Mouse (Mus musculus): ENCODE results near the gene Rad9a. TPM values are rescaled to one million over a fixed set of nuclear protein-coding genes. Genes with fewer than 3 reads are reported as not detected.

The Rad9a gene
- polyA plus RNA-seq (2015; fragmentation: Nextera tagmentation; extraction: Ambion mirVana), result 10.2 and 10.8 TPM in 2 replicates

DNA sequence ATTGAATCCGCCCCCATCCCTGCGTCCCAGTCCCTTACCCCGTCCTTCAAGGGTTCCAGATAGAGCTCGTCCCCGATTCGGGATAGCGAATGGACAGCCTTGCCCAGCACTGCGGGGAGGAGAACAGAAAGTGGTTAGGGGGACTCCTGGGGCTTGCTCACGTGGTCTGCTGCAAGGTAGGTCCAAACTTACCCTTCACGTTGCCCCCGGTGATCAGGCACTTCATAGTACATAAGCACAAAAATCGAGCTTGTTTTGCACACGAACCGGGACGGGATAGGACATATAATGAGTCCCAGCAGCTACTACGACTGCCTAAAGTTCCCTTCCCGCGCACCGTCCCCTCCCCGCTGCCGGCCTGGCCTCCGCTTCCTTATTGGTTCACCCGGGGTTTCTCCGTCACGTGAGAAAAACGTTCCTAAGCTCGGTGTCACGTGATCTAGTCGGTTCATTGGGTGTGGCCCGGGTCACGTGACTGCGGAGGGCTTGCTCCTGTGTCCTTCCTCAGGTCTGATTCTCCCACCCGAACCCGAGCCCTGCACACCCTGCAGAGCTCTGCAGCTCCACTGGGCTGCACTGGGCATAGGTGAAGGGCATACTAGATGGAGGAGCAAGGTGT, at the start of gene Rad9a:
Gene Rad9a, minus strand, starts transcription at position 372 of the 619 bp plus-strand sequence.

DNA sequence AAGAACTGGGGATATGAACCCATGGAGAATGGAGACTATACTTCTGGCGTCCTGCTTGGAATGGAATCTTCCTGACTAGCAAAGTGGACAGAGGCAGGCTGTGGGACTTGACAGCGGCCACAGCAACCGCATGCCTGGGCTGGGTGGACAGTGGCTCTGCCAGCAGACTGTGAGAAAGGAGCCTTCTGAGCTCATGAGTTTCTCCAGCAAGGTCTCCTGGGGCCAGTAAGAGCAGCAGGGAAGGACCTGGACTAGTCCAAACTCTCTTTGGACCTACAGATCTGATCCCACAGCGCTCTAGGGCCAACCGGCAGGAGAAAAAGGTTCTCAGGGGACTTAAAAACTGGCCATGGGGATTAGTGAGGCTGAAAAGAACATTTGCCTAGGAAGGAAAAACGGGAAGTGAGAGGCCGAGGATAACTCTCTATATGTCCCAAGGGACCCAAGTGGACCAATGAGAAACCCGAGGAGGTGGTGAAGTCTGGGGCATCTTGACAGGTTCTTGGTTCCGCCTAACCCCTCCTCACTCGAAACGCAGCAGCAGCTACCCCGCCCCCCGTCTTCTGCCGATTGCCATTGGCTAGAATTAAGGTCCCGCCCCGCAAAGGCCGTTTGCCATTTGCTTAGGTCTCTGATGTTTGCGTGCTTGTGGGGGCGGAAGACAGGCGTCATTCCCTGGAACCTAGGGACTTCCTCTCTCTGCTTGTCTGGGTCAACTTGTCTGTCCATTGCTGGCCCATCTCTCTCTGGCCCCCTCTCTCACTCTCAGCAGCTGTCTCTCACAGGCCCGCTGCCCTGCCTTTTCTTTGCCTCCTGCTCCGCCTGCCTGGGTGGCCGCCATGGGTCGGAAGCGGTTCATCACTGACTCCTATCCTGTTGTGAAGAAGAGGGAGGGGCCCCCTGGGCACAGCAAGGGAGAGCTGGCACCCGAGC, 30.1 kb upstream of the Rad9a start, which contains the start of gene Pold4:
Gene Pold4, plus strand, starts transcription at position 647 of the 933 bp plus-strand sequence.

DNA sequence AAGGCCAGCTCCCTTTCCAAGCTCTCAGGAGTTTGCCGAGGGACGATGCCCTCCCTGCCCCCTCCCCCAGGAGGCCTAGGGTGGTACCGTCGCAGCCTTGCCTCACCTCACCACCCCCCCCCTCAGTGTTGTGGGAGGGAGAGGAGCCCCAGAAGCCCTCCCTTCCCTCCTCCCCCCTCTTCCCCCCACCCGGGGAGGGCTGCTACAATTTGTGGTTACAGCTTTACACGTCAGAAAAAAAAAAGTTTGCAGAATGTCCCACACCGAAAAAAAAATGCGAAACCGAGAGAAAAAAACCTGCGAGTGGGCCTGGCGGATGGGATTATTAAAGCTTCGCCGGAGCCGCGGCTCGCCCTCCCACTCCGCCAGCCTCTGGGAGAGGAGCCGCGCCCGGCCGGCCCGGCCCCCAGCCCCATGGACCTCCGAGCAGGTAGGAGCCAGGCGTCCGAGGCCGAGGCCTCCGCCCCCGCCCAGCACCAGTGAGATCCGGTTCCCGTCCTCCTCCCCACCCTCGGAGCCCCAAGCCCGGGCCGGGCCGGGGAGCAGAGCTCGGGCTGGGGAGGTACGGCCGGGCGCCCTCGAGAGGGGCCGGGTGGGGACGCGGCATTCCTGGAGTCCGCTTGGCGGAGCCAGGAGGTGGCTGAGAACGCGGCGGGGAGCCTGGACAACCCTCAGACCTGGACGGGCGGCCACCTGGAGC, 12.8 kb upstream of the Rad9a start, which contains the start of the genes Clcf1 and AC109138.7:
Gene Clcf1, plus strand, starts transcription at position 168 of the 700 bp plus-strand sequence.
Gene AC109138.7, plus strand, starts transcription at position 287 of the 700 bp plus-strand sequence.

DNA sequence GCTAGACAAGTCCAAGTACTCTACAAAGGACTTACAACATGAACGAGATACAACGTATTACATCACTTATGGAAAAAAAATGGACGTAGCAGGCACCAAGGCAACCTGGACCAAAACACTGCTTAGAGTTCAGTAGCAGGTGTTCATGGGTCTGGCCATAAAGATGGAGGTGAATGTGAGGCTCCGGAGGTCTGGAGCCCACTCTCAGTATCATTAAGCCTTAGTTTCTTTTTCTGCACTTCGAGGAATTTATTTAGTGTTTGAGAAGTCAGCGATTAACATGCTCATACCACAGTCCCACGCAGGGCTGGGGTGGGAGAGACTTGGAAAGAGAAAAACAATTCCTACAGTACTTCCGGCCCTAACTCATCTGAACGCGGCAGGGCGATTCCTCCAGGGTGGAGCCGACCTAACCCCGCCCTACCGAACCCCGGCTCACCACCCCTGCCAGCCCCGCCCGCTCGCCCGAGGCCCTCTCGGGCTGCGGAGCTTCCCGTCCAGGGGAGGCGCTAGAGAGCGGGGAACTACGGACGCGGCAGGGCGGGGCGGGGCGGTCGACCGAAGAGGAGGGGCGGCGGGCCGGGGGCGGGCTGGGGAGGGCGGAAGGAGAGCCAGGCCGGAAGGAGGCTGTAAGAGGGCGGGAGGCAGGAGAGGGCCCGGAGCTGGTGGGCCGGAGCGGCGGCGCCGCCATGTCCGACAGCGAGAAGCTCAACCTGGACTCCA, 9.8 kb downstream of the Rad9a start, which contains the start of gene Ppp1ca:
Gene Ppp1ca, plus strand, starts transcription at position 538 of the 723 bp plus-strand sequence.

DNA sequence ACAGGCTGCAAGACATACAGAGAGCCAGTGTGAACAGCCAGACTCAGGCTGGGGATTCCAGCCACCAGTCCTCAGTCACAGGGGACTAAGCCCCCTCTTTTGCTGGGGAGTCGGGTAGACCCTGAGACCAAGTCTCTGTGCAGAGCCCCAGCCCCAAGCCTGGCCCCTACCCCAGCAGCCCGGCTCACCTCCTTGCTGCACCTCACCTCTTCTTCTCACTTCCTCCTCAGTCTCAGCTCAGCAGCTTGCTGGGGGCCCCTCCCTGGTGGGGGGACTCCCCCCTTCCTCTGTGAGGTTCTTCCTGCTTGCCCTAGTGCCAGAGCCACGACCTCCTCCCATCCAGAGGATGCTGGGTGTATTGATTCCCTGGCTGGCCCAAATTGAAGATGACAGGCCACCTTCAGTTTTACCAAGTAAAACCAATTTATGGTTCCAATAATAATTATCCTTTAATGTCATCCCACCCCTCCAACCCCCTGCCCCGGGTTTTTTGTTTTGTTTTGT, 10.6 kb downstream of the Rad9a start, which contains the start of gene Tbc1d10c:
Gene Tbc1d10c, minus strand, starts transcription at position 454 of the 504 bp plus-strand sequence.

DNA sequence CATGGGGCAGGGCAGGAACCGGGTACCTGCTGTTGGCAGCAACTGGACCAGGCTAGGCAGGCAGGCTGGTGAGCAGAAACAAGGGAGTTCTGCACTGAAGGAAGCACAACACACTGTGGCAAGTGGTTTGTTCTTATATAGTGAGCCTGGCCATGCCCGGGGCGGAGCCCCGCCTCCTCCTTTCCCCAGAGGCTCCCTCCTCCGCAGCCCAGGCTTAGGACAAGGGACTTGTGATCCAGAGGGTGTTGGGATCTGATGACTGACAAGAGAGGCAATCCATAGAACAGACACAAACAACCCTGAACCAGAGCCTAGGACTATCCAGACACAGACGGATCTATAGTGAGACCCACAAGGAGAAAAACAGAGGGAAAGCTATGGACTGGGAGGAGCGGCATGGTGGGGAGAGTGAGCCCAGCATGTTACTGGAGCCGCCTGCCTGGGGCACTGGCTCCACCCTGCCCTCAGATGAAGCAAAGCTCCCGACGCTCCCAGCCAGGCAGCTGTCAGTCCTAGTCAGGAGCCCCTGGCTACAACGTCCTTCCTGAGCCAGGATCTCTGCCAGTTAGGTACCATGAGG, 26.0 kb downstream of the Rad9a start, which contains the start of gene Carns1:
Gene Carns1, minus strand, starts transcription at position 112 of the 580 bp plus-strand sequence.

DNA sequence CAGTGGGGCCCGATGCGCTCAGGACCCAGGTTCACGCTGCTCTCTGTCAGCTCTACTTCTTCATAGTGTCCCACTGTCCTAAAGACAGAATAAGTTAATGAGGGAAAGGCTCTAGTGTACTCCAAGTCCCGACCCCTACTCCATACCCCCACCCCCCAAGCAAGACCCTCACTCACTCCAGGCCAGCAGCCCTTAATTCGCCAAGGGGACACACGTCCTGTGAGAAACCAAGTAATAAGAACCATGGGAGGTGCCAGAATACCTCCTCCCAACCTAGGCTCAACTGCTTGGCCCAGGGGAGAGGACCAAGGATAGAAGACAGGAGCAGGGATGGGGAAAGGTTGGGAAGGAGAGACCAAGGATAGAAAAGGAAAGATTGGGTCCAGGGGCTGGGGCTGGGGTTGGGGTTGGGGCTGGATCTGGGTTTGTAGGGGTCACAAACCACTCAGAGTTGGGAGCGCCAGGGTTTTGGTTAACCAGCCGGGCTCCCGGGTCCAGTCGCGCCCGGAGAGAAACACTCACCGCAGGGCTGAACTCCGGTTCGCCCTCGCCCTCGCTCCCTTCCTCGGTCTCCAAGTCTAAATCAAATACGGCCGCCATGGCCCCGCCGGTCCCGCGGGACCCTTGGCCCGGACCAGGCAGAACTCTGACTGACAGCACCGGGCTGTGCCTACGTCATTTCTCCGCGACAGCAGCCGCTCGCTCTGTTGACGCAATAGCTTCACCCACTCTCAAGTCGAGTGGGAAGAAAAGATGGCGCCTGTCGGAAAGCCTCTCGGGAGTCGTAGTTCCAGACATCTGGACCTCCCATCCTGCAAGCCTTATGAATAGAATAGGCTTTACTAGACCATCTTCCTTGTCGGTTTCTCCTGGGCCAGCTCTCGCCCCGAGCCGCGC, 38.6 kb downstream of the Rad9a start, which contains the start of gene Rps6kb2:
Gene Rps6kb2, minus strand, starts transcription at position 709 of the 897 bp plus-strand sequence.

DNA sequence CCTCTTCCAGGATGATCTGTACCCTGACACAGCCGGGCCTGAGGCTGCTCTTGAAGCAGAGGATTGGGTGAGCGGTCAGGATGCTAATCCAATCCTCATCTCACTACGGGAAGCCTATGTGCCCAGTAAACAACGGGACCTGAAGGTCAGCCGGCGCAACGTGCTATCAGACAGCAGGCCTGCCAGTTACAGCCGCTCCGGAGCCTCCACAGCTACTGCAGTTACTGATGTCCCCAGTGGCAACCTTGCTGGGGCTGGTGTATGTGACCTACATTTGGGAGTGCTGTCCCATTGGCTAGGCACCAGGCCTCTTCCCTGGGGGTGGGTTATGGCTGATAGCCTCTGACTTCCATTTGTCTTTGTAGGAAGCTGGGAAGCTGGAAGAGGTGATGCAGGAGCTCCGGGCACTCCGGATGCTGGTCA, 48.2 kb downstream of the Rad9a start, which contains the start of gene Ptprcap:
Gene Ptprcap, plus strand, starts transcription at position 373 of the 423 bp plus-strand sequence.

DNA sequence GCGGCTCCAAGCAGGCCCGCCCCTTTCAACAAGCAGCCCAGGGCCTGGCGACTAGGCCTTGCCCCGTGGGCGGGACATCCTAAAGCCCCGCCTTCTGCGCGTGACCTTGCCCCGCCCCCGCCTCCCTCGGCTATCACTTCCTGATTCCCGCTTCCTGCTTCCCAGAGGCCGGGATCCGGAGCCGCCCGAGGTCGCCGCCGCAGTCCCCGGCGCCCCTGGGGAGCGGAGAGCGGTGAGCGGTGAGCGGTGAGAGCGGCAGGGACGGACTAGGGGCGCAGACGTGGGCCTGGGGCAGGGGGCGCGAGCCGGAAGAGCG, 53.0 kb downstream of the Rad9a start, which contains the start of gene Coro1b:
Gene Coro1b, plus strand, starts transcription at position 129 of the 316 bp plus-strand sequence.

Small RNAs within 50 kb of the gene (microRNA-seq; reads per million reads assigned to microRNA genes)
- 0 reads per million in 2 experiments for gene Gm26115

Other genes with a start within 250 kb of the Rad9a start
- 0.35 TPM in 1 of 2 replicates, not detected in the other for gene Aldh3b3, start 243.0 kb downstream of the Rad9a start, polyA plus RNA-seq (2015; fragmentation: Nextera tagmentation; extraction: Ambion mirVana)
- 1.0 and 9.9 TPM in 2 replicates for gene Aldh3b2, start 229.3 kb downstream of the Rad9a start, polyA plus RNA-seq (2015; fragmentation: Nextera tagmentation; extraction: Ambion mirVana)
- 10.8 and 13.3 TPM in 2 replicates for gene Acy3, start 215.1 kb downstream of the Rad9a start, polyA plus RNA-seq (2015; fragmentation: Nextera tagmentation; extraction: Ambion mirVana)
- not detected in 2 replicates for gene Tbx10, start 208.9 kb downstream of the Rad9a start, polyA plus RNA-seq (2015; fragmentation: Nextera tagmentation; extraction: Ambion mirVana)
- gene Nudt8, start 201.1 kb downstream of the Rad9a start, polyA plus RNA-seq (2015; fragmentation: Nextera tagmentation; extraction: Ambion mirVana), result 39.5 and 49.5 TPM in 2 replicates
- 0.94 and 1.1 TPM in 2 replicates for gene Gm49405, start 201.0 kb downstream of the Rad9a start, polyA plus RNA-seq (2015; fragmentation: Nextera tagmentation; extraction: Ambion mirVana)
- gene Doc2g, start 198.3 kb downstream of the Rad9a start, polyA plus RNA-seq (2015; fragmentation: Nextera tagmentation; extraction: Ambion mirVana), result 1.6 and 2.5 TPM in 2 replicates
- 413 and 450 TPM in 2 replicates for gene Ndufv1, start 188.9 kb downstream of the Rad9a start, polyA plus RNA-seq (2015; fragmentation: Nextera tagmentation; extraction: Ambion mirVana)
- 271 and 284 TPM in 2 replicates for gene Gstp1, start 163.7 kb downstream of the Rad9a start, polyA plus RNA-seq (2015; fragmentation: Nextera tagmentation; extraction: Ambion mirVana)
- 11.0 and 11.1 TPM in 2 replicates for gene Gstp2, start 155.6 kb downstream of the Rad9a start, polyA plus RNA-seq (2015; fragmentation: Nextera tagmentation; extraction: Ambion mirVana)
- gene Gstp3, start 142.1 kb downstream of the Rad9a start, polyA plus RNA-seq (2015; fragmentation: Nextera tagmentation; extraction: Ambion mirVana), result 0.21 TPM in 1 of 2 replicates, not detected in the other
- gene Cabp2, start 120.1 kb downstream of the Rad9a start, polyA plus RNA-seq (2015; fragmentation: Nextera tagmentation; extraction: Ambion mirVana), result 1.3 and 1.5 TPM in 2 replicates
- 38.7 and 45.9 TPM in 2 replicates for gene Cdk2ap2, start 104.5 kb downstream of the Rad9a start, polyA plus RNA-seq (2015; fragmentation: Nextera tagmentation; extraction: Ambion mirVana)
- gene Pitpnm1, start 101.7 kb downstream of the Rad9a start, polyA plus RNA-seq (2015; fragmentation: Nextera tagmentation; extraction: Ambion mirVana), result 3.8 and 5.2 TPM in 2 replicates
- 56.7 and 57.8 TPM in 2 replicates for gene Aip, start 75.8 kb downstream of the Rad9a start, polyA plus RNA-seq (2015; fragmentation: Nextera tagmentation; extraction: Ambion mirVana)
- gene Gpr152, start 61.9 kb downstream of the Rad9a start, polyA plus RNA-seq (2015; fragmentation: Nextera tagmentation; extraction: Ambion mirVana), result not detected in 2 replicates
- 0.14 and 1.5 TPM in 2 replicates for gene Cabp4, start 57.6 kb downstream of the Rad9a start, polyA plus RNA-seq (2015; fragmentation: Nextera tagmentation; extraction: Ambion mirVana)
- 67.6 and 99.9 TPM in 2 replicates for gene Coro1b, start 53.0 kb downstream of the Rad9a start, polyA plus RNA-seq (2015; fragmentation: Nextera tagmentation; extraction: Ambion mirVana)
- 2.1 and 2.3 TPM in 2 replicates for gene Ptprcap, start 48.1 kb downstream of the Rad9a start, polyA plus RNA-seq (2015; fragmentation: Nextera tagmentation; extraction: Ambion mirVana)
- gene Rps6kb2, start 38.3 kb downstream of the Rad9a start, polyA plus RNA-seq (2015; fragmentation: Nextera tagmentation; extraction: Ambion mirVana), result 42.6 and 42.9 TPM in 2 replicates
- 16.9 and 20.7 TPM in 2 replicates for gene Carns1, start 26.2 kb downstream of the Rad9a start, polyA plus RNA-seq (2015; fragmentation: Nextera tagmentation; extraction: Ambion mirVana)
- 5.1 and 6.7 TPM in 2 replicates for gene Tbc1d10c, start 10.4 kb downstream of the Rad9a start, polyA plus RNA-seq (2015; fragmentation: Nextera tagmentation; extraction: Ambion mirVana)
- 660 and 721 TPM in 2 replicates for gene Ppp1ca, start 9.6 kb downstream of the Rad9a start, polyA plus RNA-seq (2015; fragmentation: Nextera tagmentation; extraction: Ambion mirVana)
- 0.51 and 0.85 TPM in 2 replicates for gene Clcf1, start 12.6 kb upstream of the Rad9a start, polyA plus RNA-seq (2015; fragmentation: Nextera tagmentation; extraction: Ambion mirVana)
- not detected in 2 replicates for gene AC109138.7, start 12.7 kb upstream of the Rad9a start, polyA plus RNA-seq (2015; fragmentation: Nextera tagmentation; extraction: Ambion mirVana)
- 35.0 and 37.0 TPM in 2 replicates for gene Pold4, start 30.2 kb upstream of the Rad9a start, polyA plus RNA-seq (2015; fragmentation: Nextera tagmentation; extraction: Ambion mirVana)
- 1.6 and 3.1 TPM in 2 replicates for gene Ssh3, start 67.5 kb upstream of the Rad9a start, polyA plus RNA-seq (2015; fragmentation: Nextera tagmentation; extraction: Ambion mirVana)
- gene Ankrd13d, start 81.5 kb upstream of the Rad9a start, polyA plus RNA-seq (2015; fragmentation: Nextera tagmentation; extraction: Ambion mirVana), result 0.84 and 0.95 TPM in 2 replicates
- 6.6 and 7.6 TPM in 2 replicates for gene Grk2, start 104.6 kb upstream of the Rad9a start, polyA plus RNA-seq (2015; fragmentation: Nextera tagmentation; extraction: Ambion mirVana)
- gene Kdm2a, start 196.6 kb upstream of the Rad9a start, polyA plus RNA-seq (2015; fragmentation: Nextera tagmentation; extraction: Ambion mirVana), result 16.5 and 17.4 TPM in 2 replicates
- 7.7 and 8.7 TPM in 2 replicates for gene Rhod, start 237.8 kb upstream of the Rad9a start, polyA plus RNA-seq (2015; fragmentation: Nextera tagmentation; extraction: Ambion mirVana)